Mouse (Mus musculus) gastrocnemius, postnatal 4 days (tissue): ENCODE measurements at regions not wholly inside any gene's neighbourhood (a gene's known extent, or its start where the extent isn't known, plus 50 kb on each side); places are given as distances from the start of the nearest gene placed in this dataset.
A peak's percentile ranks its signal among the peaks of the same experiment; 100 is the strongest.
"Not testable (repeated sequence)": the region's sequence is repeated elsewhere in the genome, so short reads cannot be mapped to it uniquely, and the experiment has no call there.

ENCODE experiments used
- DNase-seq, 2 experiments: peaks; one replicate each; pipeline ENCODE4 v3.0.0; 2021 to 2022; ENCODE audit warnings: low spot score in 2 of 2, mixed read lengths in 2 of 2

GRCm38 (mm10) chr17:14144082-14144481 lies 60.0 kb downstream of the Dact2 start:
- no peak for DNase-seq

DNA sequence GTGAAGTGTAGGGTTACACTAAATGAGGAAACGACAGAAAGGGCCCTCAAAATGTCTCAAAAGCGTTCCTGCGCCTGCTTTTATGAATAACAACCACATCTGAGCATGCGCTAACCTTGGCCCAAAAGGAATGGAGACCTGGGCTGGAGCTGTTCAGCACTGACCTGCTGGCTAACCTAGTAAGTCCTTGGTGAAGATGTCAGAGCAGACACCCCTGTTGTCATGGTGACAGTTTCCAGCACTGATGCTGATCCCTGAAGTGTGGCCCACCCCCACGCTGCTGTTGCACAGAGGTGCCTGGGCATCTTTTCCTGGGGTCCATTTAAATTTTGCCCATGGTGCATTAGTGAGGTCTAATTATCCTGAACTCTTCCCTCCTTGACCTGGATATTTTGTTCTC lies 62.4 kb downstream of the Dact2 start:
- no peak for DNase-seq

DNA sequence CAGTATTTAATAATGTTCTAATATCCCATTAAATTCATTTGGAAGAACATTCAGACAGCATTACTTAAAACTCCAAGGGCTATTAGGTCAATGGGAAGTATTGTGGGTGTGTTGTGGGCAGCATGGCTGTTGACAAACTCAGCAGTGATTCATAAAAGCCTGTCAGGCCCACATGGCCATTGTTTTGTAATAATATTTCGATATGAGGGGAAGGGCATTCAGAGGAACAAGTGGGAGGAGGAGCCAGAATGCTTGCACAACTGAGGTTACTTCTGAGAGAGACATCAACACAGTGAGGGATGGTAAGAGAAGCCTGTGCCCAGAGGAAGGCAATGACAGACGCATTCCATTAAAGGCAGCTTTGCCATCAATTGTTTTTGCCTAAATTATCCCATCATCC lies 63.8 kb downstream of the Dact2 start:
- no peak for DNase-seq

DNA sequence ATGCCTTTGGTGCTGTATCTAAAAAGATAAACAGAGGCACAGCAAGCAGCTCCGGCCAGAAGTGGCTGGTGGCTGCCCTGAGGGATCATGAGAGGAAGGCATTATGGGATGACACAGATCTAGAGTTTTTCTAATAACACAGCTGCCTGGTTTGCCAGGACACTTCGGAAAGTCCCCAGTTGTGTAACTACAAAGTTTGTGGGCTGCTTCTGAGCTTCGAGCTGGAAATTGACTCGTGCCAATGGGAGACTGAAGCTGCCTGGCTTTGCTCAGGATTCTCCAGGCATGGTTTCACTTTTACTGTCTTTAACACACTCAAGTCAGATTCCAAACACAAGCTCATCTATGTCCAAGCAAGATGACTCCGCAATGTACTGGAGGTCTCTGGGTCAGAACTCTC lies 65.2 kb downstream of the Dact2 start:
- DNase-seq, result no peak

- peak; percentile 23 to 56 for DNase-seq
These were observed 67.3 kb downstream of the Dact2 start for GRCm38 (mm10) chr17:14136702-14137315.

DNA sequence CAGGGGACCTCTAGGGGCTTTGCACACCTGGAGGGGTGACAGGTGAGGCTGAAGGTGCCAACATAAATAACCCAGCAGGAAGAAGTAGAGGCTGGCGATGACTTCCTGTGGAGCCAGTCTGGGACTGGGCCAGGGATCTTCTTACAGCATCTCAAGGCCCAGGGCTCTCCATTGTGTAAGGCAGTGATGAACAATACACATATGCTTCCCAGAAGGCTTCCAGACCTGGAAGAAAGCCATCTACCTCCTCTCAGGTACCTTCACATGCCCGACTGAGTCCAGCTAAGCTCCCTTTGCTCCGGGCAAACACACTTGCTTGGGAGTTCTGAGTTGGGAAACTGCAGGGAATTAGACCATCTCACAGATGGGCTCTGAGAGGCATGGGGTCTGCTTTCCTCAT lies 69.5 kb downstream of the Dact2 start:
- no peak for DNase-seq

DNA sequence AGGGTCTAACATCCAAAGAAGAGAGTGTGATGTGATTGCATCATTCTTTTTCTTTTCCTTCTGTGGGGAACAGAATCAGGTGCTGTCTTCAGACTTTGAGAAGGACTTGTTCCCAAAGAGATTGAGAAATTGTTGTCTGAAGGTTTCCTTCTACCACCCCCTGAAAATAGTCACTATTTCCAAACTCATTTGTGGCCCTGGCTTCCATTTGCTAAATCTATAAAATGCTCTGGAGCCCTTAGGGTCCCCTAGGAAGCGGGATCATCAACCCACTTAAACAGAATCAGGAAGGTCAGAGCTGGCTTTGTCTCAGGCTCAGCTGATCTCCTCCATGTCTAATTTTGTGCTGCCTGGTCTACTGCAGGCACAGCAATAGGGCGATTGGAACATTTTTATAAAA lies 70.1 kb downstream of the Dact2 start:
- no peak for DNase-seq

DNA sequence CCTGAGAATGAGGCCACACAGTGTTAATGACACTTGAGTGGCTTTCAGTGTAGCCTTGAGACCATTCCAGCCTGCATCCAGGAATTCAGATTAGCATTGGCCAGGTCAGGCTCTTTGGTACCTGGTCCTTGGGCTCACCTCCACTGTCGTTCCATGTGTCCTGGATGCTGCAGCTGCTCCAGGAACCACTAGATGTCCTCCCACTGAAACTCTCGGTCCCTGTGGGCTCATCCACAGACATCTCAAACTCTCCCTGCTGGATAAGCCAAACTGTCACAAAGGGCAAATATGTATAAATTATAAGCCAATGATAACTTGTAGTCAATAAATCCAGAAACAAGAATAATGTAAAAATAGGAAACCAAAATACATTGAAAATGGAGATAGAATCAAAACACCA lies 67.7 kb upstream of the Gm7358 start:
- DNase-seq, result not testable (repeated sequence)

DNA sequence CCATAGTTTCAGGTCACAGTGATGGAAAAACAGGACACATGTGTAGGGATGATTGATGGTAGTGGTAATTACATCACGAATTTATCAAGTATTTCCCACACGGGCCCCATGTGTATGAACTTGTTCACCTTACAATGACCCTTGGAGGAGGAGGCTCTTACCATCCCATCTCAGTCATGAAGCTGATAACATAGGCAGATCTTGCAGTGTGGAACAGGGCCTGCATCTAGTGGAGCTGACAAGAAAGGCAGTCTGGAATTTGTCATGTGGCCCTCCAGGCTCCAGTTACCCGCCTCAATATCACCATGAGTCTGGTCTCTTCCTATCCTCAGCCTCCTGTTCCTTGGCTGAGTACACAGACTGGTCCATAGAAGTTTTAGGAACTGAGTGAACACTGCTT lies 59.5 kb upstream of the Gm7358 start:
- DNase-seq, result no peak

GRCm38 (mm10) chr17:14116223-14116622 lies 56.9 kb upstream of the Gm7358 start:
- no peak for DNase-seq

DNA sequence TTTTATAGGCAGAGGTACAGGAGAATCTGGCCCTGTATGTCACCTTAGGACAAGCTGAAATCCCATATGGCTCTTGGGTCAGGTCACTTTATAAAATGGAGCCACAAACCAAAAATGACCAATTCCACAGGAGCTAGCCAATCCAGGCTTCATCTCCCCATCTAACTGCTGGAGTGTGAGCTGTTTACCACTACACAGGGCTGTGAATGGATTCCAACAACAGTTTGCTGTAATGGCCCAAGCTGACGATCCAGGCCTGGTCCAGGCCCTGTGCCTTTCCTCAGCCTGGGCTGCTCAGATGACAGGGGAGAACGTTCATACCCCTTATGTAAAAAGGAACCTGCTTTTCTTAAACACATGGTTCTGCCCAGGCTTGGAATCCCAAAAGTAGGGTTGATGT lies 55.5 kb upstream of the Gm7358 start:
- no peak for DNase-seq

DNA sequence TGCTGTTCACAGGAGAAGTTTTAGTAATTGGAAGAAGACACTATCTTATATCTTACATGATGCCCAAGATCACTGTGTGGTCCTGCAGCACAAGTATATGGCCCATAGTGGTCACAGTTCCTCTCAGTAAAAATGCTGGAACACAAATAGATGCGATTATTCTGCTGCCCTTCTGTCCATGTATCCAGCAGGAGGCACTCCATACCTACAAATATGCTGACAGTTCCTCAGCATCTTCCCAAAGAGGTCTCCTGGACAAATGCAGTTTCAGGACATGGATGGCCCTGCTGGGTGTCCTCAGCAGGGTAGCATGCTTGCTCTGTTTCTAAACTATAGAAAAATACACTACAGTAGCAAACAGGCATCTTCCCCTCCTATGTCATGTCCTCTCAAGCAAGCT lies 52.4 kb upstream of the Gm7358 start:
- not testable (repeated sequence) for DNase-seq
